Mouse (Mus musculus) G1E (cell line): Measurements from ENCODE around the gene Zbtb40.

Experiments
- CTCF ChIP-seq: IDR thresholded peaks from 2 replicates; pipeline ENCODE4 v1.5.1; 2012; ENCODE audit warnings: low read depth, low read length, inconsistent platforms, mixed read lengths
- GATA1 ChIP-seq: IDR thresholded peaks from 2 replicates; pipeline ENCODE4 v1.6.1; 2012; ENCODE audit warnings: borderline replicate concordance, low read length, inconsistent platforms, mixed read lengths
- GATA2 ChIP-seq: IDR thresholded peaks from 2 replicates; pipeline ENCODE4 v1.6.1; 2012; ENCODE audit warnings: low read depth, low read length, inconsistent platforms, borderline replicate concordance
- POLR2AphosphoS5 ChIP-seq: IDR thresholded peaks from 2 replicates; pipeline ENCODE4 v1.6.1; 2012; ENCODE audit warnings: low read depth, low read length, inconsistent platforms; ENCODE audit not compliant: insufficient replicate concordance
- TAL1 ChIP-seq: conservative IDR thresholded peaks from 2 replicates; pipeline ENCODE4 v1.6.1; 2012; ENCODE audit warnings: low read depth, low read length, inconsistent platforms, mixed read lengths

- TF ChIP-seq CTCF (no peak), POLR2AphosphoS5 (no peak), TAL1 (no peak), GATA1 (no peak), GATA2 (no peak)
These were observed 49.4 kb upstream of the Zbtb40 start for GRCm38 (mm10) chr4:137097984-137098327.
